Mouse (Mus musculus) stomach, postnatal 0 days (tissue): ENCODE measurements around the gene Nfia. TPM values are rescaled to one million over a fixed set of nuclear protein-coding genes. Genes with fewer than 3 reads are reported as not detected.

ENCODE experiments used
- ATAC-seq: fragments of 200-750 bp; cut with Nextera tagmentation; 2 replicates; pipeline ENCODE4 v1.8.0; 2017; ENCODE audit not compliant: low FRiP score, low TSS enrichment
- DNase-seq: peaks from one replicate; pipeline ENCODE4 v3.0.0-alpha.2; 2016; ENCODE audit warnings: low spot score
- H3K27ac ChIP-seq: fragments of 300-500 bp; sonication (generic); replicated peaks from 2 replicates; pipeline ENCODE4 v1.5.1; 2014; ENCODE audit warnings: mild to moderate bottlenecking, control low read depth
- H3K27me3 ChIP-seq: fragments of 300-500 bp; sonication (generic); 2 replicates; pipeline ENCODE4 v1.6.1; 2014; ENCODE audit warnings: low read length; ENCODE audit not compliant: control insufficient read depth, insufficient read depth
- H3K36me3 ChIP-seq: fragments of 300-500 bp; sonication (generic); 2 replicates; pipeline ENCODE4 v1.6.1; 2014; ENCODE audit warnings: low read length, mixed read lengths; ENCODE audit not compliant: control insufficient read depth, insufficient read depth
- H3K4me1 ChIP-seq: fragments of 300-500 bp; sonication (generic); replicated peaks from 2 replicates; pipeline ENCODE4 v1.6.1; 2014; ENCODE audit warnings: antibody characterized with exemption; ENCODE audit not compliant: control insufficient read depth, insufficient read depth
- H3K4me2 ChIP-seq: fragments of 300-500 bp; sonication (generic); replicated peaks from 2 replicates; pipeline ENCODE4 v1.6.1; 2014; ENCODE audit warnings: low read depth, mild to moderate bottlenecking, control low read depth, moderate library complexity
- H3K4me3 ChIP-seq: fragments of 300-500 bp; sonication (generic); 2 replicates; pipeline ENCODE4 v1.5.1; 2014; ENCODE audit warnings: low read depth, low read length, control low read depth
- H3K9ac ChIP-seq: fragments of 300-500 bp; sonication (generic); 2 replicates; pipeline ENCODE4 v1.6.1; 2014; ENCODE audit warnings: mild to moderate bottlenecking, low read length, control low read depth, mixed read lengths
- H3K9me3 ChIP-seq: fragments of 300-500 bp; sonication (generic); 2 replicates; pipeline ENCODE4 v1.6.1; 2016; ENCODE audit warnings: low read length; ENCODE audit not compliant: control insufficient read depth
- CTCF ChIP-seq: IDR thresholded peaks from 2 replicates; pipeline ENCODE4 v1.5.1; 2016; ENCODE audit warnings: antibody characterized with exemption, low read depth, mild to moderate bottlenecking, moderate library complexity
- EP300 ChIP-seq: optimal IDR thresholded peaks from 2 replicates; pipeline ENCODE3; 2016; ENCODE audit warnings: antibody characterized with exemption
- WGBS: fragments of 180-500 bp; shearing (Covaris S2); extraction: QIAGEN DNeasy Blood & Tissue Kit; methylation state at CpG from one replicate; pipeline ENCODE4 v1.1.7; 2014; 5-methylcytosine and 5-hydroxymethylcytosine counted together
- polyA plus RNA-seq: library from polyadenylated mRNA; unstranded; fragments of >200 nt; fragmentation: Nextera tagmentation; extraction: Ambion mirVana; gene quantifications from 2 replicates; pipeline ENCODE4 v1.2.1, GENCODE M21; 2015

Gene Nfia
- polyA plus RNA-seq, 1 experiment from 2014 or later: 26.0 TPM

DNA sequence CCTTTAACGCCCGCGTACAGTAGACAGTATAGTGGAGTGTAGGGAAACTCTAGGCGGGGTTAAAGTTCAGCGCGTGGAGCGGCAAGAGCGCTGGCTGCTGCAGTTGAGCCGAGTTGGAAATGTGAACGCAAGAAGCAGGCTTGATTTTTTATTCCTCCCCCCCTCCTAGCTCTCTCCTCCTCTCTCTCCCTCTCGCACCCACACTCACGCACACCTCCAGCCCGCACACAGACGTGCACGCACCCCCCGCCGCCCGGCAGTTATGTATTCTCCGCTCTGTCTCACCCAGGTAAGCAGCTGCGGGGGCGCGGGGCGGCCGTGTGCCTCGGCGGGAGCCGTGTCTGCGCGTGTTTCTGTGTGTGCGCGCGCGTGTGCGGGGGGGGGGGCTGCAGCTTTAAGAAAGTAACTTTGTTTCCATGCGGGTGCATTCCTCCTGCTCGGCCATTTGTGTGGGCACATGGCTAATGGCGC, 5.2 kb downstream of the Nfia start, which contains the start of gene E130114P18Rik:
Gene E130114P18Rik (minus strand): TSS at position 373 of the 471 bp plus-strand sequence.
- no peak for TF ChIP-seq EP300
- TF ChIP-seq CTCF: no peak
- Histone ChIP-seq H3K4me1 (0 out of 2 replicates have a peak, but pooled peaks cover 4% of the 10 kb centered on the region), H3K27ac (peak within 1 kb of the TSS; percentile 96), H3K4me2 (peak within 1 kb of the TSS; percentile 88), H3K9ac (peak within 1 kb of the TSS; percentile 99), H3K9me3 (no peaks in the 10 kb centered on the region), H3K36me3 (no peaks in the 10 kb centered on the region; the same call in 1 of the 2 replicates), H3K4me3 (peak within 1 kb of the TSS; percentile 96), H3K27me3 (no peaks in the 10 kb centered on the region)
- DNase-seq (peak; percentile 73), ATAC-seq (peak; percentile 80)
- 1% methylated on average over 35 of the region's 37 CpGs for WGBS

DNA sequence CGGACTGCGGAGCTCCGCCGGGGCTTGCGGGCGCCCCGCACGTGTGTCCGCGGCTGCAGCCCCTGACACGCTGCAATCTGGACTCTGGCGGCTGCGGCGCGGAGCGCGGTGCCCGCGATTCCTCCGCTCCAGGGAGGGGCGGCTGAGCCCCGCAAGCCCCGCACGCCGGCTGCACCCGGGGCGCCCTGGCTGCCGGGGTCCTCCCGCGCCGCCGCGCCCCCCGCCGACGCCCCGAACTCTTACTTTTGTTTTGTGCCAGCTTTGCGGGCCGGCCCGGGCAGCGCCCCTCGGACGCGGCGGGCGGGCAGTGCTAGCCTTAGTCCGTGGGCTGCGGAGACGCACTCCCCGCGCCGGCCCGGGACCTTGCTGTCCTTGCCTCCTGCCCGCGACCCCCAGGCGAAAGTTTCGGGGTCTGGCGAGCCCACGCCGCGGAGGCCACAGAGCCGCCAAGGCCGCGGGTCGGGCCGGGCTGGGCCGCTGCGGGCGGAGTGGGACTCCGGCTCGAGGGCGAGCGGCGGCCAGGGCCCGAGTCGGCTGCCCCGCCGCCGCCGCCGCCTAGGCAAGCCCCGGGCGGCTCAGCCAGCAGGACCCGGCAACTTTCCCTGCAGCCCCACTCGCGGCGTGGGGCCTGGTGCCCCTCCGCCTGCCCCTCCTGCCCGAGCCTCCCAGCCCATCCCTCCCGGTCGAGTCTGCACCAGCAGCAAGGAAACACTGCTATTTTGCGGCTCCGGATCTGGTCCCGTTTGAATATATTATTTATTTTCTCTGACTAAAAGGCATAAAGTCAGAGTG, 5.9 kb downstream of the Nfia start:
- Histone ChIP-seq H3K9ac (peak overlapping the region; percentile 99), H3K4me2 (peak overlapping the region; percentile 88), H3K27me3 (no peaks in the 10 kb centered on the region), H3K4me3 (peak overlapping the region; percentile 96), H3K4me1 (0 out of 2 replicates have a peak, but pooled peaks cover 4% of the 10 kb centered on the region), H3K36me3 (peaks cover 3% of the 10 kb centered on the region; the same call in 1 of the 2 replicates), H3K9me3 (no peaks in the 10 kb centered on the region), H3K27ac (peak overlapping the region; percentile 96)
- DNase-seq: peak; percentile 50
- no peak for TF ChIP-seq EP300
- TF ChIP-seq CTCF: no peak
- ATAC-seq: peak; percentile 29; the same call in 1 of the 2 replicates
- under 1% methylated on average over 77 of the region's 94 CpGs for WGBS

DNA sequence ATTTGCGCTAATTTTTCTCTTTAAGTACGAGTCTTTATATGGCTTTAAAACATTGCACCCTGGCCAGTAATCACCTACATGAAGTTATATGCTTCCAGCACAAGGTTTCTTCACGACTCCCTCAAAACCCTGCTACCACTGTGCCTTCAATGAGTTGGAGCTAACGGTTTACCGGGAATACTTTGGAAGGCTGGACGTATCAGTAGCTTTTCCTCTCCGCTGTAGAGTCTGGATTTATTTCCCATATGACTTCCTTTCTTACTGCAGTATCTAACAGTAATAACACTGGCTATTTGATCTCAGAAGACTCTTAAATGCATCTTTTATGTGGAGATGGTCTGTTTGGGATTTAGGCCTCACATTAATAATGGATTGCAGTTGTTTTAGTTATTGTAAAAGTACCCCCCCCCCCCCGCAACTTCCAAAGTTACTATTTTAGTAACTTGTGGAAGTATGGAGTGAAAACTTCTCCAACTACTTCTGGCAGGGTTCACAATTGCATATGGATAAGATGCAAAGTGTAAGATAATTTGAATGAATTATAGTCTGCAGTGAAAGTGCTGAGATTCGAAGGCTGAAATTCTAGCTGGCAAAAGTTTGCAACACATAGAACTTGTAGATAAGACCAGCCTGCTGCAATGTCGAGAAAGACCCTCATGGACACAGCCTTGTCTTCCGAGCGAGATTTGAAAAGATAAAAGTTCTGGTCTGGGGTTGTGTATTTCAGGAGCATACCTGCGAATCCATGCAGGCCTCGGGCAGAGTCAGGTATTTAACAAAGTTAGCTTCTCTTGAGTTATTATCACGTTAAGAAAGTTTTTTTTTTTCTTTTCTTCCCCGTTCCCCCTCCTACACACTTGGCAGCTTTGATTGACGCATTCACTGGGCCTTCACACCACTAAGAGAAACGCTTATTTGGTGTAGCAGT, 6.7 kb downstream of the Nfia start:
- H3K36me3 ChIP-seq: peaks cover 6% of the 10 kb centered on the region; the same call in 1 of the 2 replicates
- no peaks in the 10 kb centered on the region for H3K4me1 ChIP-seq
- TF ChIP-seq CTCF: no peak
- TF ChIP-seq EP300: no peak
- 28% methylated on average over 18 of the region's 18 CpGs for WGBS
- peak overlapping the region; percentile 96 for H3K4me3 ChIP-seq
- ATAC-seq (no peak), DNase-seq (no peak)
- no peaks in the 10 kb centered on the region for H3K9me3 ChIP-seq
- H3K4me2 ChIP-seq: peak overlapping the region; percentile 88
- H3K9ac ChIP-seq: peak overlapping the region; percentile 99
- peak overlapping the region; percentile 96 for H3K27ac ChIP-seq
- H3K27me3 ChIP-seq: no peaks in the 10 kb centered on the region

DNA sequence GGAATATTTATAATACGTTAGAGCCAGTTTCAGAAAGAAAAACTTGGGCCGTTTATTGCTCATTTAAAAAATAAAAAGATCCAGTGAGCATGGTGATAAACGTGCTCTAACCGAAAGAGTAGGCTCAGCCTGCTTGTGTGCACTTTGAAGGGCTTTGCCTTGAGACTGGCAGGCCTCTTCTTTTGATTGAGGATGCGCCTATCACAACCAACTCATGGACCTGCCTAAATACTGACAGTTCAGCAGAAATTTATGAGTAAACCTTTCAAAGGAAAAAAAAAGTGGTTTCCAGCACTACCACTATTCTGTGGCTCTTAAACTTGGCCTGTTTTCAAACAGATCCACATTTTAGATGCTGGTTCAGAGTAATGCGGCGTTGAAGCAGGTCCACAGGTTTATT, 7.5 kb downstream of the Nfia start:
- peak overlapping the region; percentile 99; the same call in 1 of the 2 replicates for H3K9ac ChIP-seq
- H3K4me3 ChIP-seq: peak overlapping the region; percentile 96
- 50% methylated on average over 7 of the region's 7 CpGs for WGBS
- peaks cover 6% of the 10 kb centered on the region; the same call in 1 of the 2 replicates for H3K36me3 ChIP-seq
- peak overlapping the region; percentile 88 for H3K4me2 ChIP-seq
- no peaks in the 10 kb centered on the region for H3K9me3 ChIP-seq
- ATAC-seq (no peak), DNase-seq (no peak)
- H3K4me1 ChIP-seq: no peaks in the 10 kb centered on the region
- H3K27me3 ChIP-seq: no peaks in the 10 kb centered on the region
- peak overlapping the region; percentile 96; the same call in 1 of the 2 replicates for H3K27ac ChIP-seq
- TF ChIP-seq CTCF: no peak
- no peak for TF ChIP-seq EP300

DNA sequence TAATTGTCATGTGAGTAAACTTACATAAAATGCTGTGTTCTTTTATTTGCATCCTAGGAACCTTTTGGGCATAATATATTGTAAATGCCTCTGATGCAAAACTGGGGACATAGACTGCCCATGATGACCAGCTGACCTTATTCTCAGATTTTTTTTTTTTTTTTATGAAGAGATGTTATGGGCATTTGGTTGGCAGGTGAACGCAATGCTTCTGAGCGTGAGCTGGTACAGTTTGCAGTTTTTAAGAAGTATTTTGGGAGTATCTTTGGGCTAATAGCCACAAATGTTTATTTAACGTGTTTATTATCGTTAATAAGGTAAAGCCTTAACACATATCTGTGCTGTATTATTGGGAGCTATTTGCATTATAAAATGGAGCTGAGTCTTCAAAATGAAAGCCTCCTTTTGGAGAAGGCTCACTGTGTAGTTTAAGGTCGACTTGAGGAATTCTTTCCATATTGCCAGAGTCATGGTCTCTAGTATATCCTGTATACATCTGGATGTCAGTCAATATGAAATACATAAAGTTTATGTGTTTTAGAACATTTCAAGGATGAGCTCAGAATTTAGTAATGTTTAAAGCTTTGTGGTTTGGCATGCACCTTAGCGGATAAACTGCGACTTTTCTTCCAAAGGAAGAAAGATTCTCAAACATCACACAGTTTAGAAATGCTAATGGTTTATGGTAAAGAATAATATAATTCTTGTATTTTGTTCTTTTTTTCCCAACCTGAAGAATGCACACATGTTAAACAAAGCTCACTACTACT, 8.3 kb downstream of the Nfia start:
- no peaks in the 10 kb centered on the region for H3K4me1 ChIP-seq
- no peaks in the 10 kb centered on the region for H3K27me3 ChIP-seq
- WGBS: 54% methylated on average over 7 of the region's 7 CpGs
- H3K9me3 ChIP-seq: no peaks in the 10 kb centered on the region
- TF ChIP-seq CTCF (no peak), EP300 (no peak)
- no peak for DNase-seq
- ATAC-seq: no peak
- no peak overlapping the region for H3K27ac ChIP-seq
- H3K9ac ChIP-seq: no peak overlapping the region
- H3K36me3 ChIP-seq: peaks cover 6% of the 10 kb centered on the region; the same call in 1 of the 2 replicates
- H3K4me2 ChIP-seq: peak overlapping the region; percentile 36
- H3K4me3 ChIP-seq: no peak overlapping the region
